Mouse (Mus musculus): ENCODE results near the gene Polr2a.
"Not testable (repeated sequence)": the region's sequence is repeated elsewhere in the genome, so short reads cannot be mapped to it uniquely, and the experiment has no call there.

Gene Polr2a

DNA sequence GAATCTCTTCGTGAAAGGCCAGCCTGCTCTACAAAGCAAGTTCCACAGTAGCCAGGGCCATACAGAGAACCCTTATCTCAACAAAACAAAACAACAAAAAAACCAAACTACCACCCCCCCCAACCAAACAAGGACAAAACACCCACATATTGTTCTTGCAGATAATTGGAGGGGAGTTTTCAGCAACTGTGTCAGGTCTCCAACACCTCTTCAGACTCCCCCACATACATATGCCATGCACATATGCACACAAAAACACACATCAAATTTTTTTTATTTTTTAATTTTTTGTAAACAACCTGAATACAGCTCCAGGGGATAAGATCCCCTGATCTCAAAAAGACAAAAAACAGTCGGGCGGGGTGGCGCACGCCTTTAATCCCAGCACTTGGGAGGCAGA lies 4.2 kb downstream of the Polr2a start:
- DNase-seq (ENCODE audit: low spot score): no peak

DNA sequence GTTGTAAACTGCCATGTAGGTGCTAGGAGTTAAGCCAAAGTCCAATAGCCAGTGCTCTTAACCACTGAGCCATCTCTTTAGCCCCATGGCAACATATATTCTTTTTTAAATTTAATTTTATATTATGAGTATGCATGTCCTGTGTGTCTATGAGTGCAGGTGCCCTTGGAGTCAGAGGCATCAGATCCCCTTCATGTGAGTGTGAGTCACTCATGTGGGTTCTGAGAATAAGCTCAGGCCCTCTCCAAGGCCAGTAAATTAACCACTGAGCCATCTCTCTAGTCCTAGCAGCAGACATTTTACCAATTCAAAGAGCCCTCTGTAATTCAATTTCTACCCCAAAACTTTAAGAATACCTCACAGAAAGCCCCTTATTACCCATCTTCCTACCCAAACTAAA lies 5.8 kb downstream of the Polr2a start:
- no peak for DNase-seq (ENCODE audit: low spot score)

DNA sequence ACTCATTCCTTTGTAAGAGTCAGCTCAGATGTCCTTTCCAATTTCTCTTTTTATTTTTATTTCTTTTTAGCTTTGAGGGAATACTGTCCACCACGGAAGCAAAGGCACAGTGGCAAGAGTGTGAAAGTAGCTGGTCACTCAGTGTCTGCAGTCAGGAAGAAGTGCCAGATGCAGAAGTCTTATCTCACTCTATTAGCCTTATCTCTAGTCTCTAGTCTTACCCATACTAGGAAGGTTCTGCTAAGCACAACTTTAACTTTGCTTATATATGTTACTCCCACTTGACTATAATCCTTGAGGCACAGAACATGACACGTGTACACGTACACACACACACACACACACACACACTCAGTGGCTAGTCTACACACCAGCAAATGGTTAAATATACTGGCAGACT lies 6.8 kb downstream of the Polr2a start:
- no peak for DNase-seq (ENCODE audit: low spot score)

DNA sequence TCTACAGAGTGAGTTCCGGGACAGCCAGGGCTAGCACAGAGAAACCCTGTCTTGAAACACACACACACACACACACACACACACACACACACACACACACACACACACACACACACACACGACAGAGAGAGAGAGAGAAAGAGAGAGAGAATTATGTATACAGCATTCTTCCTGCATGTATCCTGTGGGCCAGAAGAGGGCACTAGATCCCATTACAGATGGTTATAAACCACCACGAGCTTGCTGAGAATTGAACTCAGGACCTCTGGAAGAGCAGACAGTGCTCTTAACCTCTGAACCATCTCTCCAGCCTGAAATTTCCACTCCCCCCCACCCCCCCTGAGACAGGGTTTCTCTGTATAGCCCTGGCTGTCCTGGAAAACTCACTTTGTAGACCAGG lies 27.0 kb downstream of the Polr2a start:
- not testable (repeated sequence) for DNase-seq (ENCODE audit: low spot score)

DNA sequence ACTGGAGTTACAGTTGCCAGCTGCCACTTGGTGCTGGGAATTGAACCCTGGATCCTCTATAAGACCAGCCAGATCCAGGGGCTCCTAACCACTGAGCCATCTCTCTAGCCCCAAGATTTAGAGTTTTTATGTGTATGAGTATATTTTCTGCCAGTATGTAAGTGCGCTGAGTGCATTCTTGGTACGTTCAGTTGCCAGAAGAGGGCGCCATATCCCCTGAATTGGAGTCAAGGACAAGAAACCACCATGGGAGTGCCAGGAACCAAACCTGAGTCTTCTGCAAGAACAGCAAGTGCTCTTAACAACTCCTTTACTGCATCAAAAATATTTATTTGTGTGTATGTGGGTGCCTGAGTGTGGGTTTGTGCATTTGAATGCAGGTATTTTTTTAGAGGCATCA lies 29.4 kb downstream of the Polr2a start:
- peak; percentile 44 for DNase-seq (ENCODE audit: low spot score)

DNA sequence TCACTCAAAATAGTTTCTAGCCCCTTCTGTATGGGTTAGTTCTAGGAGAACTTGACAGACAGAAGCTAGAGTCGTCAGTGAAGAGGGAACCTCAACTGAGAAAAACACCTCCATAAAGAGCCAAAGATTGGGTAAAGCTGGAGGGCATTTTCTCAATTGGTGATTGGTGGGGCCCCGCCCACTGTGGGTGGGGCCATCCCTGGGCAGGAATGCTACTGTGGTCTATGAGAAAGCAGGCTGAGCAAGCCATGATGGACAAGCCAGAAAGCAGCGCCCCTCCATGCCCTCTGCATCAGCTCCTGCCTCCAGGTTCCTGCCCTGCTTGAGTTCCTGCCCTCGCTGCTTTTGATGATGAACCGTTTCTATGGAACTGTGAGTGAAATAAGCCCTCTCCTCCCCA lies 32.5 kb downstream of the Polr2a start:
- DNase-seq (ENCODE audit: low spot score): no peak

DNA sequence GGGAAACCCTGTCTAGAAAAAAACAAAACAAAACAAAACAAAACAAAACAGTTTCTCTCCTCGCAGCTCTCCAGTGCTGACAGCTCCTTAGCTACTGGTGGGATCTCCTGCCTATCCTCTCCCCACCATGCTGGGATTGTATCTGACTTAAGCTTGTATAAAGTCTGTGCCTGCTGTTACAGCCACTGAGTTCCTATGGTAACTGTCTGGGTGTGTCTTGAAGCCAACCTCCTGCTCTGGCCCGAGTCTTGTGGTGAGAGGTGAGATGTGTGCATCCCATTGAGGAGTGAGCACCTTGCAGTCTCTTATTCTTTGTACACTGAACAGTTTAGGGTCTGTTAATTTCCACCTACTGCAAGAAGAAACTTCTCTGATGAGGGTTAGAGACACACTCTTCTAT lies 35.4 kb downstream of the Polr2a start:
- no peak for DNase-seq (ENCODE audit: low spot score)

DNA sequence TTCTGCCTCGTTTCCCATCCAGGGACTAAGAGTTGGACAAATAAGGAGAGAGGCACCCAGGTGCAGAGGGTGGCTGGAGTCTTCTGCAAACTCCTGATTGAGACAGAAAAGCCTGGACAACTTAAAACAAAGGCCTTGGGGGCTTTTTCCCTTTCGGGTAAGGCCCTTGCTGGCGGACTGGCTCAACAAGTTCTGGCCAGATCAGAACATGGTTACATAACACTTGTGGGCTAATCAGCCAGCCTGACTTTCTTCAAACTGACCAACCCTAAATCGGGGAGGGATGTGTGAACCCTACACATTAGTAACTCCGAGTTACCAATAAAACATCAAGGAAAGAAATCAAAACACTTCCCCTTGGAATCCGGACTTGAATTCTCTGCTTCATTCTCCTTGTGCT lies 37.6 kb downstream of the Polr2a start:
- no peak for DNase-seq (ENCODE audit: low spot score)

DNA sequence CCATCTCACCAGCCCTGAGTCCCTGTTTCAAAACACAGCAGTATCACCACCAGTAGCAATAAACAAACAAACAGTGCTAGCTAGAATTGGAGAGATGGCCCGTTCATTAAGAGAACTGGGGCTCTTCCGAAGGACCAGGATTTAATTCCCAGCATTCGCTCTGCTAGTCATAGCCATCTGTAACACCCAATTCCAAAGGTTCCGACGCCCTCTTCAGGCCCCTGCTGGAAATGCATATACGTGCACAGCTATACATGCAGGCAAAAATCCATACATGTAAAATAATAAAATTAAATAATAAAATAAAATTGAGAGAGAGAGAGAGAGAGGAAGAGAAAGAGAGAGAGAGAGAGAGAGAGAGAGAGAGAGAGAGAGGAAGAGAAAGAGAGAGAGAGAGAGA lies 39.0 kb downstream of the Polr2a start:
- DNase-seq (ENCODE audit: low spot score): no peak

DNA sequence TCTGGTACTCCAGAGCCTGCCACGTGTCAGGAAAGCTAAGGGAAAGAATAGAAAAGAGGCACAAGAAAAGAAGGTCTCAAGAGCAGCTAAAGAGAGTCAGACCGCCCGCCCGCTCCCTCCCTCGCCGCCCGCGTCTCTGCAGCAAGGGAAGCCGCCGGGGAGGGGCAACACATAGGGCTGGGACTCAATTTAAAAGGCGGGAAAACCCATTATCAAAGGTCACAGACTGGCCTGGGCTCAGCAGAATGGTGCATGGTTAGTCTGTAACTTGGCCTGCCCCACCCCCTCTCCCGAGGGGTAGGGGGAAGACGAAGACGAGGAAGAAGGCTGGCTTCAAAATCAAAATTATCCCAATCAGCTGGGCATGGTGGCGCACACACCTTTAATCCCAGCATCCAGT lies 39.8 kb downstream of the Polr2a start:
- DNase-seq (ENCODE audit: low spot score): no peak

DNA sequence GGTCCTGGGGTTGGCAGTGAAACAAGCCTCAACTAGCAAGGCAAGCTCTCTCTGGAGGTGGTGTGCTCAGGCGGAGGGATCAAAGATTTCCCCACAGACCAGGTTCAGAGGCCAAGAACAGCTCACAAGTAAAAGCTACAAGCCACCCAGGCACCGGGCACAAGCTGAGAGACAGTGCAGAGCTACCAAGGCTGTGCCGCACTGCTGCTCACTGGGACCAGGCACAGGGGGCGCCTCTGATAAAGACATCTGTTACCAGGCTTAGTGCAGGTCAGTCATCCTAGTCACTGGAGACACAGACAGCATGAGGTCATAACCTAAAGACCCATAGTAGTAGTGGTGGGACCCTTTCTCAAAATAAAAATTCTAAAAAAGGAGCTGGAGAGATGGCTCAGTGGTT lies 41.5 kb downstream of the Polr2a start:
- DNase-seq (ENCODE audit: low spot score): no peak

DNA sequence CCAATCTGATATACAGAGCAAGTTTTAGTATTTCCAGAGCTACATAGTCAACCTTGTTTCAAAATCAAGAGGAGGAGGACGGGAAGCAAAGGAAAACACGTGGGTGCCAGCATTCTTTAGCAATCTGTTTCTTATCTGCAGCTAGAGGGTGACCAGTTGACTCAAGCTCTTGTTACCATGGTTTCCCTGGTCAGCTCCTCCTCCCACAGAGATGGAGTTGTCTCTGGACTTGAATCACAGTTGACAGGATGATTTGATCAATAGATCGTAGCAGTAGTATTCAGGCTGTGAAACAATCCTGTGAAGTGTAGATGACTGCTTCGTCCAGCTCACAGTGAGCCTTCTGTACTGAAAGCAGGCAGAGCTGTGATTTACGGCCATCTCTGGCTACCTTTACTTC lies 42.5 kb downstream of the Polr2a start:
- peak; percentile 37 for DNase-seq (ENCODE audit: low spot score)

DNA sequence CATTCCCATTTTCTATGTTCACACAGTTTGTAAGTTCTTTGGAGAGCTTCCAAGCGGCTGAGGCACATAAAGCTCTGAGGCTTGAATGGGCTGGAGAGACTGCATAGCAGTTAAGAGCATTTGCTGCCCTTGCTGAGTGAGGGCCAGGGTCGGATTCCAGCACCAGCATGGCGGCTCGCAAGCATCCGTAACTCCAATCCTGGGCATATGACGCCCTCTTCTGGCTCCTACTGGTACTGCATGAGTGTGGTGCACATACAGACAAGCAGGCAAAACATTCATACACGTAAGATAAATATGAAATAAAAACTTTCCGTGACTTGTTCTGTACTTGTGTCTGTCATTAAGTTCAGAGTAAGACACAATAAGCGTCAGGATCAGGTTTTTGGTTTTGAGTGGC lies 43.0 kb downstream of the Polr2a start:
- peak; percentile 16 for DNase-seq (ENCODE audit: low spot score)

DNA sequence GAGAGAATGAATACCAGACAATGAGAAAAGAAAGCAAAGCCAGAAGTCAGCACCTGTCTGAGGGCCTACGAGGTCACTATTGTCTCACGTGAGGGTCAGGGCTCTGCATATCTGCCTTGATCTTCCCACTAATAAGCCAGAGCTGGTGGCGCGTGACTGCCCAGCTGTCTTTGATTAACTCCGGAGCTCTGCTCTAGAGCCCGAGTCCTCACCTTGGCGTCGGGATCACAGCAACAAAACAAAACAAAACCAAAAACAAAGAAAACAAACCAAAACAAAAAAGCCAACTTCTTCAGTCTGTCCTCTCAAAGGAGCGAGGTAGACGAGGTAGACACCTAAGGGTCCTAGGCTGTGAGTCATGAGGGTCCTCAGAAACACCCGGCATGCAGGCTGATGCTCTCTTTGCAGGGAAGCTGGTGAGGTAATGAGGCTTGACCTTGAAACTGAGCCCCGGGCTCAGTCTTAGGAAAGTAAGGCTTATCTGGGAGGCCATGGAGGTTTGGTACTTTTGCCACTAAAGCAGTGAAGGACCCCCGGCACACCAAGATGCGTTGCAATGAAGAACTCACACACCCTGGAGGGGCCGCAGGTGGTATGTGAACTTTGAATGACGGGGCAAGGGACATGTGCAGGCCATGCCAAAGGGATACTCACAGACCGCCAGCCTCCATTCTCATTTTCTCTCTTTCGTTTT lies 43.7 kb downstream of the Polr2a start:
- DNase-seq (ENCODE audit: low spot score): peak; percentile 75

DNA sequence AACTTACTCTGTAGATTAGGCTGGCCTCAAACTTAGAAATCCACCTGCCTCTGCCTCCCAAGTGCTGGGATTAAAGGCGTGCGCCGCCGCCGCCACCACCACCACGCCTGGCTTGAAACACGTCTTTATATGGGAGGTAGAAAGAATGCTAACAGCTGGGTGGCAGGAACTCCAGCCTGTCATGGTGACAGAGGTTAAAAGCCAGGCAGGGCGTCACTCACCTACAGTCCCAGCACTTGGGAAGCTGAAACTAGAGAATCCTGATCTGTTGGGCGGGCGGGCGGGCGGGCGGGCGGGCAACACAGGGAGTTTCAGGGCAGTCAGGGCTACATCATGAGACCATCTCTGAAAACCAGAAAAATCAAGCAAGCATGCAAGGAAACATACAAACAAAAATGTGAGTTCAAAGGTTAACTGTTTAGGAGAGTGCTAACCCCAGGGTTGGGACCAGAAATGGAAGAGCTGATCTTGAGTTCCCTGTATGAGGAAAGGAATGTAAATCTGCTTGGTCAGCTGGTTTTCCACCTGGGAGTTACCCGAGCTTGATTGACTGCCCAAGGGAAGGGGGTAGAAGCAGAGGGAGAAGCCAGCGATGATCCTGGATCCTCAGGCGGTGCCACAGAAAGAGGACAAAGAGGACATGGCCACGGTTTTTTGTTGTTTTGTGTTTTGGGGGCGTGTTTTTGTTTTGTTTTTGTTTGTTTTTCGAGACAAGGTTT lies 45.3 kb downstream of the Polr2a start:
- no peak for DNase-seq (ENCODE audit: low spot score)

DNA sequence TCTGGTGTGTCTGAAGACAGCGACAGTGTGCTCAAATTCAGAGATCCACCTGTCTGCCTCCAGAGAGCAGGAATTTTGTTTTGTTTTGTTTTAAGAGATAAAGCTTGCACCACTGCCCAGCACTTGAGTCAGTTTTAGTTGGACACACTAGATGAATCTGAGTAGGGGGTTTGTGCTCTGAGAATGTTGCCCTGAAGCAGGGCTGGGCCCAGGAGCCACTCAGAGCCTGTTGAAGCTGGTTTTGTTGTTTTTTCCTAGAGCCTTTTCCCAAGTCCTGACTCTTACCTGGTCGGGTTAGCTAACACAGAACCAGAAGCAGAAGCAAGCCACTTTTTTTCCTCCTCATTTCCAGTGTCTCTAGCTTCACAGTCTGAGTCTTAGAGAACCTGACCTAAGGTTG lies 47.4 kb downstream of the Polr2a start:
- no peak for DNase-seq (ENCODE audit: low spot score)

DNA sequence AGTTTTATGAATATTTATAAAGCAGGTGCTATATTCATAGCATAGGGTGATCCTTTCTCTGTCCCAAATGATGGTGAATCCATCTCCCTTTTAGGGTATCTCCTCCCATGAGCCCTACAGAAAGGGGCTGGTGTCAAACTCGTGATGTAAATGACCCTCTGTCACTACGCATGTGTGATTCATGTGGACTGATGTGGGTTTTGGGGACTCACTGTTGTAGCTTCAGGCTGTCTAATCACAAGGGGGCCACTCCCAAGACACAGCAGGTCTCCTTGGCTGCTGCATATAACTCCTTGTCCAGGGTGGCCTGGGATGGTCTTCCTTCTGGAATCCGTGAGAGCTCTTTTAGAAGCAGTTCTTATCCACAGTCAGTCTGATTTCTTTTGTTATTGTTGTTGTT lies 48.0 kb downstream of the Polr2a start:
- no peak for DNase-seq (ENCODE audit: low spot score)

DNA sequence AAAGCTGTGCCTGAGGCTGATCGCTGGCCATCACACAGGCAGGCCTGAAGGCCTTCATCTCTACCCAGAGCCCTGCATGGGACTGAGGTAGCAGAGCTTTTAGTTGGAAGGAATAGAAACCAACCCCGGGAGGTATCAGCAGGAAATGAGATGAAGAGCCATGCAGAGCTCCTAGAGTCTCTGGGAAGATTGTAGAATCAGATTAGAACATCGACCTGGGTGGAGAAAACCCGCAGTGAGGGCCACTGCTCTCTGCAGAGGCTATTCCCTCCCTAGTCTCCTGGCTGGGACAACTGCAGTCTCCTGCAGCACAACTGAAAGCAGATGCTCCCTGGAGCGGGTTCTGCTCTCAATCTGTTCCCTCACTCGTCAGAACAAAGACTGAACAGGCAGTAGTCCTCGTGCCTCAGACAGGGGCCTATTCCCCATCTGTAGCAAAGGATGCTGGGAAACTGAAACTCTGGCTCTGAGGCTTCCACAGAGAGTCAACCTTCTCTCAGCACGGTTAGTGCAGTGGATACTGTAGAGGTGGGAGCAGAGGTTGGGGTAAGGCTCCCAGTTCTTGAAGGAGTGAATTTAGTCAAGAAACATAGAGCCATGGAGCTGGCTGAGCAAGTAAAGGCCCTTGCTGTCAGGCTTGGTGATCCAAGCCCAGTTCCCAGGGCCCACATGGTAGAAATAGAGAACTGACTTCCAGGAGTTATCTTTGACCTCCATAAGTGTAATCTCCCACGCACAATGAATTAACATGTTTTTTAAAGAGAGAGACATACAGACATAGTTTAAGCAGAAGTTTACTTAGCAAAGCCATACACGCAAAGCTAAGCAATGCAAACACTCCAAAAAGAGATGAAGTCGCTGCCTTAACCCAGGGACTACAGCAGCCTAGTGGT lies 48.6 kb downstream of the Polr2a start:
- peak; percentile 18 for DNase-seq (ENCODE audit: low spot score)

DNA sequence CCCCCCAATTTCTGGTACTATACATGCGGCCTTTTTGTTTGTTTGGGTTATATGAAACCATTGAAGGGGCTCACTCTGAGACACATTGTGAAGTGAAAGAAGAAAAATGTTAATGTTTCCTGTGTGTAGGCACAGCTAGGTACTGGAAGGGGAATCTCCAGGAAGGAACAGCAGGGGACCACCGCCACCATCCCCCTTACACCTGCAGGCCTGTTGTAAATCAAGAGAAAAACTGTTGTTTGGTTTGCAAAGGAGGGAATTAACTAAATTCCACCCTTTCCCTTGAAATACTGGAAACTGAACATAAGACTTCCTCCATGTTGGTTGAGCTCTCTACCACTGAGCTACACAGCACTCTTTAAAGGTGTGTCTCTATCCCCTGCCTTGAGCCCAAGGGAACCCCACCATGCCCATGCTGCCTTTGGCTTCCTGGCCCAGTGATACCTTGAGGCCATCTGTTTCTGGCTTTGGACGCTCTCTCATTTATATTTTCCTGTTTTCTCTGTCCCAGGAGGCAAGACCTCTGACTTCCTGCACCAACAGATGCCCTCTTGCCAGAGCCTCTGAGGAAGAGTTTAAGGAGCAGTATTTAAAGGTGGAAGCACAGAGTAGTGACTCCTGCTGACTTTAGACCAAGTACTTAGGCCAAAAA lies 49.7 kb downstream of the Polr2a start:
- no peak for DNase-seq (ENCODE audit: low spot score)

DNA sequence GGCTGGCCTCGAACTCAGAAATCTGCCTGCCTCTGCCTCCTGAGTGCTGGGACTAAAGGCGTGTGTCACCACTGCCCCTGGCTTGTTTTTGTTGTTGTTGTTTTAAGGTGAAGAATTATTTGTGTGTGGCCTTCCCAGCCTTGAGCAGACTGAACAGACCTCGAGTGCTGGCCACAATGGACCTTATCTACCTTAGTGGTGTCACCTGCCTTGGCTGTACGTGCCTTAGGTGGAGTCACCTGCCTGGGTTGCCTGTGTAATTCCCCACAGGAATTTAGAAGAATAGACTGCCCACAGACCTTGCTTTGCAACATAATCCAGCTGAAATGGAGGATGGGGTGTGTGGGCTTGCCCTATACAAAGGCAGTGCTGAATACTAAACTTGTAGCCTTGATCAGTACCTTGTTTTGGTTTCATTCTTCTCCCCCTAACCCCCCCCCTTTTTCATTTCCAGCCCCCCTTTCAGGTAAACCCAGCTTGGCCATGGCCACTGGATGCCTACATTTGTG lies 50.5 kb downstream of the Polr2a start:
- no peak for DNase-seq (ENCODE audit: low spot score)

DNA sequence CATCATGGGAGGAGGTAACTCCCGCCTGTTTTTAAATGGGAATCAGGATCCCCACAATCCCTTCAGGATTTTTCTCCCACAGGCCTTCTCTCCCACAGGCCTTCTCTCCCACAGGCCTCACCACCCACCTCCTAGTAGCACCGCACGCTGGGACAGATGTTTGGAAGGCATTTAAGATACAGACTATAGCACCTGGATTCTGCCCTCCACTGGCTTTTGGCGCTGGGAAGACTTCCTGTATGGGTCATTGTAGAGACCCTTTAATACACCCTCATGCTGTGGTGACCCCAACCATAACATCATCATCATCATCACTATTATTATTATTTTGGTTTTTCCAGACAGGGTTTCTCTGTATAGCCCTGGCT lies 51.0 kb downstream of the Polr2a start:
- DNase-seq (ENCODE audit: low spot score): no peak

DNA sequence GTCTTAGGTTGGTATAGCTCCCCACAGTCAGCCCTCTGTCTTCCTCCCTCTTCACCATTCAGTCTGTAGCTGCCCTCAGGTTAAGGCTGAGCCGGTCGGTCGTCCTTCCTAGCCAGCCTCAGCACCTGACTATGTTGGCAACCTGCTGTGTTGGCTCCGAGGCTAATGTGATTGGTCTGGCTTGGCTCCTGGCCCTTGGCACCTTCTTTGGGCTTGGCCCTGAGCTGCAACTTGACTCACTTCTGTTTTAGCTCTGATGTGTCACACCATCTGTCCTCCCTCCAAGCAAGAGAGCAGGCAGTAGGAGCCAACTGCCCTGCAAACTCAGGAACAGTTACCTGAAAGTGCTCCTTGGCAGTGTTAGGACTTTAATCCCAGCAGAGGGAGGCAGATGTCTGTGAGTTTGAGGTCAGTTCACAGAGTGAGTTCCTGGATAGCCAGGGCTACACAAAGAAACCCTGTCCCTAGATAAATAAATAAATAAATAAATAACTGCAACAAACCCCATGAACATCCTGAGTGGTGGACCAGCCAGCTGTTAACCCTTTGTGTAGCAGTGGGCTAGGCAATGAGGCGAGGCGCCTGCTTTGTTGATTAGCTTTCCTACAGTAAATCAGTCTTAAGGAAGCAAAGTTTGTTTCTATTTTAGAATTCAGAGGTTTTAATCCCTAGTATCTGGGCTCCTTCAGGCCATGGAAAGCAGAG lies 51.5 kb downstream of the Polr2a start:
- DNase-seq (ENCODE audit: low spot score): peak; percentile 60
